Mouse (Mus musculus): ENCODE measurements around the gene Slxl1.
"Not testable (repeated sequence)": the region's sequence is repeated elsewhere in the genome, so short reads cannot be mapped to it uniquely, and the experiment has no call there.

The Slxl1 gene

GRCm38 (mm10) chrX:55226576-55226975, at the start of gene Slxl1:
Slxl1 (plus strand) TSS chrX:55226876.
- DNase-seq (ENCODE audit: low spot score in 2 of 2): not testable (repeated sequence)

All from urinary bladder, adult 18-20 months (tissue).